In the genomic region with DNA sequence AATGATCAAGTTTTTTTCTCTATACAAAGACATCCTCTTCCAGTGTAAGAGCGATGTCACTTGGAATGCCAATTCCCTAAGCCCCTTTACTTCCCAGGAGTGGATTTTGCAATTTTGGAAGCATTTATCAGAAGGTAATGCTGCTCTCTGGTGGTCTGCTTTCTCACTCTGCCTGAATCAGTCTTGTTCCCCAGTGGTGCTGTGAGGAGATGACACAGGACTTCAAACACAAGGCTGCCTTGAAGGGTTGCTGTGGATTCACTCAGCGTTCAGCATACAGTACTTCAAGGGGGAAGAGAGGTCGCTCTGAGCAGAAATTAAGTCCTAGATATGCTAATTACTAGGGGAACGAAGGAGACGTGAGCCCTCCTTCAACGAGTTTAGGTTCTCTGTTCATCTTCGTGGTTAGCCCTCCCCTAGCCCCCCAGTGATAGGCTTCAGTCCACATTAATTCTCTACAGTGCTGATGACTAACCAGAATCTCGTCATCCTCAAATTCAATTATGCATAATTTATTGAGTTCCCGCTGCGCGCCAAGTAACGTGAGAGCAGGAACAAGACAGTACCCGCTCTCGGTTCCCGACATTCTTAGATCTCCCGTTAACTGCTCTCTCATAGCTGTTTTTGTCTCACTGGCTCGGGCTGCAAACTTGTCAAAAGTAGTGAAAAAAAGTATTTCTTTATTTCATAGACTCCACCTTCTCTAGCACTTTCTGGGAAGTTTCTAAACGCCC, we compare ENCODE assay signal across 8 mouse cellular contexts. TPM values are rescaled to one million over a fixed set of nuclear protein-coding genes. Genes with fewer than 3 reads are reported as not detected.
DNase-seq lines count a peak whose midpoint lies in the region; ATAC-seq and TF ChIP-seq lines count a peak whose summit lies in the region.

No protein-coding gene starts in this region.

- H3K9me3 ChIP-seq in kidney, embryonic 16.5 days (ENCODE audit: low read length): 0 out of 2 replicates have a peak, but pooled peaks cover 2% of the 10 kb centered on the region
- H3K9me3 ChIP-seq in CH12.LX (replicated peaks; ENCODE audit: low read length): peaks cover 17% of the 10 kb centered on the region
- H3K9me3 ChIP-seq in liver, postnatal 0 days (ENCODE audit: low read length): peaks cover 5% of the 10 kb centered on the region; the same call in 1 of the 2 replicates

- peak; percentile 28; the same call in 1 of the 2 replicates for TF ChIP-seq EP300 in CH12.LX (IDR thresholded peaks at IDR 0.05; ENCODE audit: low read length)
- no peak for TF ChIP-seq EP300 in liver, postnatal 0 days (IDR thresholded peaks at IDR 0.05; ENCODE audit: low read depth)

- DNase-seq in kidney, adult 8-10 months: no peak
- no peak for DNase-seq in CH12.LX (ENCODE audit: extremely low read depth)
- DNase-seq in brain, embryonic 14.5 days (ENCODE audit: low read depth): peak; percentile 70
- peak; percentile 25 for DNase-seq in heart, postnatal 4 days
- no peak for DNase-seq in liver, postnatal 0 days
- peak; percentile 22 for DNase-seq in splenic B cell, adult 2 months (ENCODE audit: low read depth, low spot score)
- DNase-seq in gastrocnemius, adult 8-10 months (ENCODE audit: low spot score in 2 of 2): no peak

- TF ChIP-seq CTCF in CH12.LX (conservative IDR thresholded peaks at IDR 0.05 in 1 of 2, IDR thresholded peaks at IDR 0.05 in 1 of 2; ENCODE audit: low read depth in 2 of 2, low read length in 2 of 2): peak in 1 of 2 experiments; percentile 37; a peak in 2 of 4 replicates
- TF ChIP-seq CTCF in brain, embryonic 14.5 days (IDR thresholded peaks at IDR 0.05; ENCODE audit: borderline replicate concordance, extremely low read depth, insufficient read depth, insufficient read length): peak; percentile 30; the same call in 1 of the 2 replicates
- TF ChIP-seq CTCF in liver, postnatal 0 days (IDR thresholded peaks at IDR 0.05; ENCODE audit: low read depth): no peak

- no peaks in the 10 kb centered on the region for H3K79me2 ChIP-seq in CH12.LX (replicated peaks; ENCODE audit: control insufficient read depth, extremely low read depth, insufficient read depth, poor library complexity, severe bottlenecking)

- no peak overlapping the region for H3K27ac ChIP-seq in kidney, embryonic 16.5 days (ENCODE audit: low read length)
- no peak overlapping the region for H3K27ac ChIP-seq in CH12.LX (ENCODE audit: insufficient read depth, low read depth)
- no peak overlapping the region for H3K27ac ChIP-seq in liver, postnatal 0 days (ENCODE audit: low read depth)

- in situ Hi-C loops in CH12.LX (cut with MboI; ENCODE audit: low pct_ligation_motif_present, low pct_unique_long_range_greater_than_20kb, low sequenced_read_pairs): no loop called here

- H3K9ac ChIP-seq in kidney, embryonic 16.5 days (replicated peaks; ENCODE audit: low read length): peak overlapping the region; percentile 41
- H3K9ac ChIP-seq in CH12.LX (ENCODE audit: insufficient read depth, low read depth): peak overlapping the region; percentile 17; the same call in 1 of the 2 replicates
- H3K9ac ChIP-seq in liver, postnatal 0 days (replicated peaks): peak overlapping the region; percentile 34; the same call in 1 of the 2 replicates

- no peak for TF ChIP-seq POLR2A in CH12.LX (IDR thresholded peaks at IDR 0.05; ENCODE audit: low read depth, low read length)
- TF ChIP-seq POLR2A in brain, embryonic 14.5 days (IDR thresholded peaks at IDR 0.05; ENCODE audit: borderline replicate concordance, extremely low read depth, insufficient read depth, insufficient read length, poor library complexity, severe bottlenecking): no peak

- H3K4me3 ChIP-seq in kidney, embryonic 16.5 days (ENCODE audit: low read length): peak overlapping the region; percentile 47
- H3K4me3 ChIP-seq in CH12.LX (replicated peaks in 1 of 3; ENCODE audit: low read depth in 2 of 3, low read length in 2 of 3, poor library complexity in 1 of 3): peak overlapping the region in 2 of 3 experiments; percentile 15 to 51
- peak overlapping the region; percentile 45 for H3K4me3 ChIP-seq in liver, postnatal 0 days (ENCODE audit: low read depth, low read length)

- no peak; the same call in 1 of the 2 replicates for TF ChIP-seq RAD21 in CH12.LX (IDR thresholded peaks at IDR 0.05; ENCODE audit: low read depth, low read length)

- H3K27me3 ChIP-seq in kidney, embryonic 16.5 days (ENCODE audit: insufficient read depth, low read length): peaks cover 4% of the 10 kb centered on the region; the same call in 1 of the 2 replicates
- no peaks in the 10 kb centered on the region for H3K27me3 ChIP-seq in CH12.LX (replicated peaks)
- 0 out of 2 replicates have a peak, but pooled peaks cover 5% of the 10 kb centered on the region for H3K27me3 ChIP-seq in liver, postnatal 0 days (ENCODE audit: insufficient read depth, low read length)
- H3K27me3 ChIP-seq in splenic B cell, adult 2 months (ENCODE audit: control insufficient read depth, insufficient read depth, low read length, poor library complexity, severe bottlenecking): no peaks in the 10 kb centered on the region

- no peaks in the 10 kb centered on the region for H3K4me1 ChIP-seq in kidney, embryonic 16.5 days (ENCODE audit: insufficient read depth, low read length)
- peaks cover 6 to 15% of the 10 kb centered on the region in 2 experiments for H3K4me1 ChIP-seq in CH12.LX (ENCODE audit: control insufficient read depth in 1 of 2, insufficient read depth in 2 of 2)
- H3K4me1 ChIP-seq in liver, postnatal 0 days (ENCODE audit: insufficient read depth): no peaks in the 10 kb centered on the region; the same call in 1 of the 2 replicates

- dilution Hi-C loops in CH12.LX (cut with MboI; ENCODE audit: extremely low pct_ligation_motif_present, extremely low pct_unique_long_range_greater_than_20kb, low sequenced_read_pairs): no loop called here

- ATAC-seq in kidney, embryonic 16.5 days (ENCODE audit: low FRiP score, low TSS enrichment): peak; percentile 59; the same call in 1 of the 2 replicates
- ATAC-seq in liver, postnatal 0 days: peak; percentile 58

- no peaks in the 10 kb centered on the region for H3K36me3 ChIP-seq in kidney, embryonic 16.5 days (ENCODE audit: insufficient read depth, low read length)
- no peaks in the 10 kb centered on the region for H3K36me3 ChIP-seq in CH12.LX (replicated peaks in 1 of 2; ENCODE audit: control insufficient read depth in 1 of 2, insufficient read depth in 1 of 2, low read length in 1 of 2)
- no peaks in the 10 kb centered on the region for H3K36me3 ChIP-seq in liver, postnatal 0 days (replicated peaks; ENCODE audit: insufficient read depth, low read length)
- H3K36me3 ChIP-seq in splenic B cell, adult 2 months (ENCODE audit: control insufficient read depth, insufficient read depth, low read length, poor library complexity, severe bottlenecking): no peaks in the 10 kb centered on the region

- peak overlapping the region; percentile 88 for H3K4me2 ChIP-seq in kidney, embryonic 16.5 days (replicated peaks; ENCODE audit: low read depth, low read length)
- peak overlapping the region; percentile 99 for H3K4me2 ChIP-seq in CH12.LX (ENCODE audit: insufficient read depth, low read depth, poor library complexity, severe bottlenecking)
- peak overlapping the region; percentile 83 for H3K4me2 ChIP-seq in liver, postnatal 0 days (ENCODE audit: low read depth, low read length)

- 4% methylated on average over 18 of the region's 18 CpGs for WGBS in kidney, embryonic 16.5 days
- 5% methylated on average over 18 of the region's 18 CpGs for WGBS in liver, postnatal 0 days (ENCODE audit: insufficient replicate concordance)

TF ChIP-seq in CH12.LX, 34 proteins besides CTCF, POLR2A, EP300 and RAD21:
- TF ChIP-seq KAT2A (IDR thresholded peaks at IDR 0.05; ENCODE audit: insufficient replicate concordance, low read length): no peak
- no peak for TF ChIP-seq JUN (IDR thresholded peaks at IDR 0.05; ENCODE audit: insufficient read depth, low read depth, low read length)
- TF ChIP-seq USF2 (conservative IDR thresholded peaks at IDR 0.05; ENCODE audit: low read depth, low read length): no peak
- no peak for TF ChIP-seq MAX (IDR thresholded peaks at IDR 0.05; ENCODE audit: low read length)
- peak; percentile 44 for TF ChIP-seq BHLHE40 (IDR thresholded peaks at IDR 0.05; ENCODE audit: low read depth, low read length)
- TF ChIP-seq E2F4 (IDR thresholded peaks at IDR 0.05; ENCODE audit: insufficient replicate concordance, low read depth, low read length): 0 out of 2 replicates have a peak, but pooled peaks have one; percentile 80
- 0 out of 2 replicates have a peak, but pooled peaks have one; percentile 12 for TF ChIP-seq ELF1 (IDR thresholded peaks at IDR 0.05; ENCODE audit: low read depth, low read length)

RNA-seq across cellular contexts. Expression of a gene that starts 0.6 kb away (rescaled TPM):
- 0.24 and 0.31 TPM in 2 replicates for polyA plus RNA-seq in kidney, embryonic 16.5 days (2015; fragmentation: Nextera tagmentation; extraction: Ambion mirVana)
- not detected in 2 replicates for total RNA-seq in CH12.LX (2012; rRNA removed)
- total RNA-seq in CH12.LX (2014; rRNA removed): not detected in 2 replicates
- not detected in 2 replicates for polyA plus RNA-seq in CH12.LX (2012; ENCODE audit: insufficient read length, low read depth)
- 1.2 and 2.1 TPM in 2 replicates for polyA plus RNA-seq in brain, embryonic 14.5 days (2012; rRNA removed)
- under 1 TPM; 0.14 to 0.36 TPM for total RNA-seq in heart, postnatal 4 days (2021)
- 0.19 and 0.20 TPM in 2 replicates for polyA plus RNA-seq in liver, postnatal 0 days (2015; fragmentation: Nextera tagmentation; extraction: Ambion mirVana)
- total RNA-seq in gastrocnemius, adult 8-10 months (2022): not detected

RNA-seq across cellular contexts. Expression of a gene that starts 10.0 kb away (rescaled TPM):
- polyA plus RNA-seq in kidney, embryonic 16.5 days (2015; fragmentation: Nextera tagmentation; extraction: Ambion mirVana): 20.5 and 20.6 TPM in 2 replicates
- total RNA-seq in CH12.LX (2012; rRNA removed) (7.2 and 11.3 TPM in 2 replicates), CH12.LX (2014; rRNA removed) (5.3 and 6.4 TPM in 2 replicates)
- polyA plus RNA-seq in CH12.LX (2012; ENCODE audit: insufficient read length, low read depth): 5.2 and 7.2 TPM in 2 replicates
- polyA plus RNA-seq in brain, embryonic 14.5 days (2012; rRNA removed): 0.52 and 0.73 TPM in 2 replicates
- under 1 TPM; 0.09 to 0.10 TPM for total RNA-seq in heart, postnatal 4 days (2021)
- 0.08 TPM in 1 of 2 replicates, not detected in the other for polyA plus RNA-seq in liver, postnatal 0 days (2015; fragmentation: Nextera tagmentation; extraction: Ambion mirVana)
- total RNA-seq in gastrocnemius, adult 8-10 months (2022): not detected

RNA-seq across cellular contexts. Expression of a gene that starts 42.4 kb away (rescaled TPM):
- polyA plus RNA-seq in kidney, embryonic 16.5 days (2015; fragmentation: Nextera tagmentation; extraction: Ambion mirVana): 0.84 and 1.3 TPM in 2 replicates
- total RNA-seq in CH12.LX (2012; rRNA removed) (32.0 and 43.8 TPM in 2 replicates), CH12.LX (2014; rRNA removed) (31.0 and 35.8 TPM in 2 replicates)
- 34.9 and 35.1 TPM in 2 replicates for polyA plus RNA-seq in CH12.LX (2012; ENCODE audit: insufficient read length, low read depth)
- 0.09 and 0.19 TPM in 2 replicates for polyA plus RNA-seq in brain, embryonic 14.5 days (2012; rRNA removed)
- total RNA-seq in heart, postnatal 4 days (2021): under 1 TPM; 0.36 to 0.74 TPM
- 4.3 and 4.5 TPM in 2 replicates for polyA plus RNA-seq in liver, postnatal 0 days (2015; fragmentation: Nextera tagmentation; extraction: Ambion mirVana)
- total RNA-seq in gastrocnemius, adult 8-10 months (2022): 1 to 10 TPM in 1 of 4 experiments, under 1 TPM in 1, not detected in 2; 0.19 to 1.4 TPM

Comparison
In these comparisons a context has a peak if more than half of its experiments do, and no peak if none do; other contexts are left out.
1. DNase-seq: peak in brain, embryonic 14.5 days (single experiment), heart, postnatal 4 days (single experiment) and splenic B cell, adult 2 months (single experiment); none in kidney, adult 8-10 months (0 of 2), CH12.LX (single experiment), liver, postnatal 0 days (single experiment) and gastrocnemius, adult 8-10 months (0 of 2).
2. Peak in every context shown above with its lines, with median percentiles within 50 percentile points of each other: H3K4me2 ChIP-seq, H3K4me3 ChIP-seq and H3K9ac ChIP-seq.